Mouse (Mus musculus): ENCODE measurements around the gene Igtp. TPM values are rescaled to one million over a fixed set of nuclear protein-coding genes. Genes with fewer than 3 reads are reported as not detected.
"Not testable (repeated sequence)": the region's sequence is repeated elsewhere in the genome, so short reads cannot be mapped to it uniquely, and the experiment has no call there.

The Igtp gene
- total RNA-seq, 2 experiments from 2014 or later: 3.7 to 6.7 TPM

DNA sequence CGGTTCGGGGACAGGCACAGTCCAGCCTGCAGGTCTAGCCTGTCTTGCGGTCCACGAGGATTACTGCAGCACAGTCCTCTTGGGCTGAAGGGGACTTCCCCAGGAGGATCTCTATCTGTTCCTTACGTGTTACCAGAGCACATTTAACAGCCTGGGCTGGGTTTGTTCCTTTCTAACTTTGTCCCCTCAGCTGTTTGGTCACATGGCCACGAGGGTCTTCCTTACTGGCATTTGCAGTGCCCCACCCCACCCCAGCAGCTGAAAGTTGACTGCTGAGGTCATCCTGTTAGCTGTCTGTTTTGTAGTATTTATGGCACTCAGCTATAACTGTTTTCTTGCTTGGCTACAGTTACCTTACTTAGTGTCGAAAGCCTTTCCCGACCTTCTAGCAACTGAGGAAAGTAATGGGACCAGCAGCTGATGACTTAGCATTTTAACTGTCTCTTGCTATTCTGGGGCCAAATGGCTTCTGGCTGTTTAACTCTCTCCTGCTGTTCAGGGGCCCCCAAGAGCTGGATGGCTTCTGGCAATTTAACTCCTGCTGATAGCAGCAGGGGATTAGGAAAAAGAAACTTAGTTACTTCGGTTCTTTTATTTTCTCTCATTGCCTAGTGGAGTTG, 11.8 kb downstream of the Igtp start:
- intact Hi-C loops (cut with DNase I): no loop called here

DNA sequence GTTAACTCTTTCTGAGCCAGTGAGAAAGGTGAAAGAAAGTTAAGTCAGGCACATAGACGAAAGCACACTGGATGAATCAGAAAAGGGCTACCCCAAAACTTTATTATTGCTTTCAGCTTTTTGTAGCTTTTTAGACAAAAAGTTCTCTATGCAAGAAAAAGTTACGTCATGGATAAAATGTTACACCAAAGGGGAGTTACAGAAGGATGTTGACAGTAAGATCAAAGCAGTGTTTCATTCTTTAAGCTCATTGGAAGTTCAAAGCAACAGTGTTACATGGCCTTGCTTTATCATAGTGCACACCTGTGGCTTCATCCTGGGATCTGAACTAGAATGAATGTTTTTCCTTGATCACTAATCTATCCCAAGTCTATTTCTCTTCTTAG, 12.3 kb downstream of the Igtp start:
- intact Hi-C loops (cut with DNase I): no loop called here
- DNase-seq: no peak

More for the DNA sequence above, 11.8 kb downstream of the Igtp start:
- DNase-seq: no peak

- no peak for DNase-seq
- intact Hi-C loops (cut with DNase I): no loop called here
Measured at GRCm38 (mm10) chr11:58213673-58214342, 14.5 kb downstream of the Igtp start.

GRCm38 (mm10) chr11:58214391-58215048, 15.2 kb downstream of the Igtp start:
- intact Hi-C loops (cut with DNase I): no loop called here
- DNase-seq: peak; percentile 86 to 87

- DNase-seq; intact Hi-C loops (cut with DNase I): not testable (repeated sequence)
Measured at GRCm38 (mm10) chr11:58215049-58215430, 15.7 kb downstream of the Igtp start.

GRCm38 (mm10) chr11:58215814-58216213, 16.5 kb downstream of the Igtp start:
- intact Hi-C loops (cut with DNase I): no loop called here

DNA sequence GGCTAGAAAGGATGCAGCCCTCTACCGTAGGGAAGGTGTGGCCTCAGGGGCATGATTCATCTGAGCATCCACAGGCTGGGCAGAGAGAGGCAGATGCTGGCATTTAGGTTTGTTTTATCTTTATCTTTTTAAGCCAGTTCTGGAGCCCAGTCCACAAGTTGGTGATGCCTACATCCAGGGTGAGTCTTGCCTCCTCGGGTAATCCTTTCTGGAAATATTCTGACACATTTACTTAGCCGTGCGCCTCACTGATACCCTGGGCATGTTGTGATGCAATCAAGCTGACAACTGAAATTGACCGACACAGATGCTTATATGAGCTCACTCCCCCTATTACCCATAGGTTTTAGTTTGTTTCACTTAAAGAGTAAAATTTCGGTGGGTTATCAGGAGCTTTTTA, 17.5 kb downstream of the Igtp start:
- intact Hi-C loops (cut with DNase I): no loop called here
- DNase-seq: no peak

More at GRCm38 (mm10) chr11:58215814-58216213, 16.5 kb downstream of the Igtp start:
- DNase-seq: no peak

DNA sequence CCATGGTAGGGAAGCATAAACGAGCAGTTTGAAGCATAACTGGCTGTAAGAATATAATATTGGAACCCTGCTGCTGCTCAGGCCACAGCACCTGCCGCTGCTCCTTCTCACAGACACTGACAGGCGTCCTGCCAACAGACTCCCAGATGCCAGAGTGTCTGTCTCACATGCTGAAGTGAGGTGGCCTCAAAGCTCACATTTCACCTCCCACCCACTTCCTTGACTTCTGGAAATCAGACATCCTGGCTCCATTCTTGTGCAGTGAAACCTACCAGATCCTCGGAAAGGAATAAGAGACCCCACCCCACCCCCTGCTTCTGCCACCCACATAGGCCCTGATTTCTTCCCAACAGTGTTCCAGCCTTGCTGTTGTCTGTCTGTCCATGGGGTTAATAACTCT, 24.4 kb downstream of the Igtp start:
- intact Hi-C loops (cut with DNase I): loop anchor here (2.0 to 5.0 kb wide), 2 partner anchors 45 to 79 kb away; no protein-coding TSS in a partner anchor
- peak in 1 of 2 experiments; percentile 43 for DNase-seq

DNA sequence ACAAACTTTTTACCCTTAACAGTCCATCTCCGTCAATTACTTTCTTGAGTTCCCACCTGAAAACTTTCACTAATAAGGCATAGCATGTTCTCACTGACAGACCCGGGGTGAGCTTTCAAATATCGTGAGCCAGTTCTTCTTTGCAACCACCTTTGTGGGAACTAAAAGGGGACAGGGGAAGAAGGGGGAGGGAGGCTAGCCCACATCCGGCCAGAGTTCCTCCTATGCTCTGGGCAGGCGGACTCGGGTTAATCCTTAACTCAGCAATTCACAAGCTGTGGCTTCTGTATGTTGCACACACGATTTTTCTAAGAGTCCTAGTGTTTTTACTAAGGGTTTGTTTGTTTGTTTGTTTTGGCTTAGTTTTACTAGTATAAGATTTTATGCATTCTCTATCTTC, 25.0 kb downstream of the Igtp start:
- DNase-seq: no peak
- intact Hi-C loops (cut with DNase I): loop anchor here (2.0 to 5.0 kb wide), 2 partner anchors 46 to 78 kb away; no protein-coding TSS in a partner anchor

GRCm38 (mm10) chr11:58224872-58225271, 25.5 kb downstream of the Igtp start:
- intact Hi-C loops (cut with DNase I): loop anchor here (2.0 to 5.0 kb wide), 2 partner anchors 46 to 77 kb away; no protein-coding TSS in a partner anchor
- DNase-seq: not testable (repeated sequence)

DNA sequence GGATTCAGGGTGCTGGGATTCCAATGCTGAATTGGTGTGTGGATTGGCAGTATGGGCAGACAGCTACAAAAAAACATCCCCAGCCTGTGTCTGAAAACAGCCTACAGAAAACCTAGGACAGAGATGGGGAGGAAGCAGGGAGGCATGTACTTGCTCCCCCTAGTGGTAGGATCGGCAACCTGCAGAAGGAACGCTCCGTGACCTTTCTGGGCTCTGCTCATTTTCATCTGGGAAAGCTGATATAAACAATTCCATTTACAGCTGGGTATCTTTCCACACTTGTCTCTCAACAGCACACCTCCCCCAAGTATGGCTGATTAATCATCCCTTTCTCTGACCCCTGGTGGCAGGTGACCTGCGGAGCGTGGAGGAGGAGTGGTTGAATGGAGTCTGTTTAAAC, 26.3 kb downstream of the Igtp start:
- DNase-seq: peak; percentile 58 to 70
- intact Hi-C loops (cut with DNase I): loop anchor here (2.0 kb wide), 1 partner anchor 47 kb away; no protein-coding TSS in a partner anchor

DNA sequence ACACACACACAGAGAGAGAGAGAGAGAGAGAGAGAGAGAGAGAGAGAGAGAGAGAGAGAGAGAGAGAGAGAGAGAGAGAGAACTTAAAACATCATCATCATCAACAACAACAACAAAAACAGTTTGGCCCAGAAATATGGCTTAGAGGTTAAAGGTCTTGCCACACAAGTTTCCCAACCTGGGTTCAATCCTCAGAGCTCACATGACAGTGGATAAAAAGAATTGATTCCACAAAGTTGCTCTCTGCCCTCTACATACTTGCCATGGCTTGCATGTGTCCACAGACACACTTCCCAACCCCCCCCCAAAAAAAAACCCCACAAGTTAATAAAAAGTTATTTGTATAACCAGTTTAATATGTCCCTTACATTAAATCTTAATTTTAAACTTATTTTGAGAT, 27.1 kb downstream of the Igtp start:
- intact Hi-C loops (cut with DNase I): no loop called here

DNA sequence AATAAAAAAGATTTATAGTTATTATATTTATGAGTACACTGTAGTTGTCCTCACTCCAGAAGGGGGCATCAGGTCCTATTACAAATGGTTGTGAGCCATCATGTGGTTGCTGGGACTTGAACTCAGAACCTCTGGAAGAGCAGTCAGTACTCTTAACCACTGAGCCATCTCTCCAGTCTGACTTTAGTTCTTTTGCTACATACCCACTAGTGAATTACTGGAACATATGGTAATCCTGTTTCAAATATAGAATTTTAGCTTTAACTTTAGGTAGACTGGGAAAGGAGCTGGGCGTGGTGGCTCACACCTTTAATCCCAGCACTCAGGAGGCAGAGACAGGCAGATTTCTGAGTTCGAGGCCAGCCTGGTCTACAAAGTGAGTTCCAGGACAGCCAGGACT, 28.7 kb downstream of the Igtp start:
- DNase-seq; intact Hi-C loops (cut with DNase I): not testable (repeated sequence)

More for the DNA sequence above, 27.1 kb downstream of the Igtp start:
- no peak for DNase-seq

- intact Hi-C loops (cut with DNase I): no loop called here
- no peak for DNase-seq
Measured at GRCm38 (mm10) chr11:58230396-58230910, 31.1 kb downstream of the Igtp start.

GRCm38 (mm10) chr11:58231156-58231555, 31.8 kb downstream of the Igtp start:
- intact Hi-C loops (cut with DNase I): no loop called here

DNA sequence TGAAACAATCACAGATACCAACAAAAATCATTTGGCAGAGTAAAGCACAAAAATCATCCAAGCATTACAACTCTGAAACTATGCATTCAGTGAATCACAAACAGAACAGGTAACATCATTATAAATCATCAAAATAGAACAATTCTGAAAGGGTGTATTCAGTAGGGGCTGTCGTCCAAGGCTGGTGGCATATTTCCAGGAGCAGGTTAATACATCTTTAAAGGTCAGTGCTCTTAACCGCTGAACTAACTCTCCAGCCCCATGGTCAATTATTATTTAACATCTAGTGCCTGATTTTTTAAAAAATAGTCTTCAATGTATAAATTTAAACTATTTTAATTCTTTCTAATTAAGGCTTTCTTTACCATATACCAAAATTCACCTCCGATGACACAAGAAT, 35.2 kb downstream of the Igtp start:
- DNase-seq; intact Hi-C loops (cut with DNase I): not testable (repeated sequence)

More at GRCm38 (mm10) chr11:58231156-58231555, 31.8 kb downstream of the Igtp start:
- no peak for DNase-seq

DNA sequence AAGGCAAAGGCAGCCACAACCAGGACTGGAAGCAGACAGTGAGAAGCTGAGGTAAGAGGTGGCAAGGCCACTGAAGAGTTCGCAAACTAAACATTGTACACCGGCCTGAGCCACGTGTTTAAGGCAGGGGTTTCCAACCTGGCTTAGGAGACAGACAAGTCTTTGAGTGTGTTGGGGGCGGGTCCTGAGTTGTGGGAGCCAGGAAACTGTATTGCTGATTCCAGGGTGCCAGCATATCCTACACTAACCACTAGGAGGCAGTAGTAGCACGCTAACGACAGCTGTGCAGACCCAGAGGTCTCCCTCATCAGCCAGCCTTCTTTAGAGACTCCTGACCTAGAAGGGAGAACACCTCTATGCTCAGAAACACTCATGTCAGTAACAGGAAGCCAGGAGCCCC, 35.8 kb downstream of the Igtp start:
- intact Hi-C loops (cut with DNase I): no loop called here
- DNase-seq: no peak

DNA sequence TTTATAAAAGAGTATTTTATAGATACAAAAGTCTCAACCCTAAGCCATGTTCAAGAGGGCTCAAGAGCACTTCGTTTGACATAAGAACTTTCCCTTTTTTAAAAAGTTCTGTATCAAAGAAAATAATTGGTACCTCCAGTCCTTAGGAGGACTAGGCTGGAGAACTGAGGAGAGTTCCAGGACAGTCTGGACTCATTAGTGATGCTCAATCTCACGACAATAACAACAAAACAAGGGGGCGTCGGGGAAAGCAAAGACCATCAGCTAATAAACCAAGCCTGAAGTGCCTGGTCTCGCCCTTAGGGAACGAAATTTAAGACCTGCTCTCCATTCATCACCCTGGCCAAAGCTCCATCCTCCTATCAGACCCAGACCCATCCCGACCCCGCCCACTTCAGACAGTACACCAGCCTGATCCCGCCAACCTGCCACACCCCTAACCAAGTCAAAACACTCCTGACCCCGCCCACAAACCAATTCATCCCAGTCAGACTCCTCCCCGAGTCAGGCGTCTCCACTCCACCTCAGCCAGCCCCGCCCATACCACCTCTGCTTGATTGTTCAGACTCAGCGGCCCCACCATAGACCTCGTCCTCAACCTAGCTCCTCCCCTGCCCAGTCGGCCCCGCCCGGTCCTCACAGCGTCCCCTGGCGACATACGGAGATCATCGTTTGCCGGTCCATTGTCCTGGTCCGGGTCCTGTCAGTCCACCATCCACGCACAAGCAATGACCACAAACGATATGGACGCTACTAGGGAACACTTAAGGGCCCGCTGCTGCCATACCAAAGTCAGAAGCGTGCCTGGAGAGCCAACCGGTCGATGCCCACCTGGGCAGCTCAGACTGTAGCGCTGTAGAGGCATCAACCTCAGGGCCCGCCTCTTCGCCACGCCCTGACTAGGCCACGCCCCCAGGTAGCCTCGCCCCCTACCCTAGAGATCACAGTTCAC, 39.8 kb downstream of the Igtp start:
- intact Hi-C loops (cut with DNase I): no loop called here
- DNase-seq: no peak

DNA sequence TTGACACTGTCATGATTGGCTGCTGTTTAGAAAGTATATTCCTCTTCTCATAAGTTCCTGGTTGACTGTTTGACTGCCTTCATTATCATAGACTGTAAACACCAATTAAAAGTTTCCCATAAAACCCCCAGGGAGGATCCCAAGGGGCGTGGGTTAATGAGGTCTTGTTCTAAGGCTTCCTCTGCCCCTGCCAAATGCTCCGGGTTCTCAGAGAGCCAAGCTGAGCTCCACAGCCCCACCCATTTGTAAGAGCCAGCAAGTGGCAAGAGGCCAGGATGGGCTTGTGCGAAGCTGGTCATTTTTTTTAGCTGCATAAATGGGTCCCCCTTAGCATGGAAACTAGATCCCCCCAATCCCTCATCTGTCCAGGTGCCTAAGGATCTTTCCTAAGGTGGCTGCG, 47.9 kb downstream of the Igtp start:
- peak; percentile 32 to 58 for DNase-seq

More for the DNA sequence above, 47.9 kb downstream of the Igtp start:
- intact Hi-C loops (cut with DNase I): no loop called here

All from gastrocnemius, postnatal 36 days (tissue).